Mouse (Mus musculus) heart, postnatal 0 days (tissue): ENCODE measurements around the gene Cib3.

Experiments used
- CTCF ChIP-seq: IDR thresholded peaks from 2 replicates; pipeline ENCODE4 v1.5.1; 2016; ENCODE audit warnings: antibody characterized with exemption, control low read depth, low read depth
- EP300 ChIP-seq: IDR thresholded peaks from 2 replicates; pipeline ENCODE4 v1.6.1; 2016; ENCODE audit warnings: antibody characterized with exemption, low read depth

DNA sequence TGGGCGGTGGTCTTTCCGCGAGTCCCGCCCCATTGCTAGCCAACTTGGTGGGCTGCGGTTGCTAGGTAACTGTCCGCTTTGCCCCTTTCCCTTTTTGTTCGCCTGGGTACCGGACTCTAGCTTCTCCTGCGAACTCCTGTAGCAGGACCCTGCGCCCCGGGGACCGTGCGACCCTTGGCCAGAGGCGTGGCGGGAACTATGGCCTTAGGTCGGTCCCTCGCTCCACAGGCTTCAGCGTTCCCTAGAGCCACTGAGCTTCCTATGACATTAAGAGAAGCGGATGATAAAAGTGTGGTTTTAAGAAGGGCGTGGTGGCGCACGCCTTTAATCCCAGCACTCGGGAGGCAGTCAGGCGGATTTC, 27.7 kb upstream of the Cib3 start:
- TF ChIP-seq CTCF (no peak), EP300 (no peak)
